Mouse (Mus musculus) MEL (cell line): ENCODE results near the gene Dct.

ENCODE experiments used
- CTCF ChIP-seq, 3 experiments: IDR thresholded peaks in 2 of 3; conservative IDR thresholded peaks in 1 of 3; 2 replicates each; pipeline ENCODE4 v1.5.1; 2011 to 2012; ENCODE audit warnings: low read length in 3 of 3, low read depth in 2 of 3, mild to moderate bottlenecking in 2 of 3, improper control_type of control experiment in 1 of 3, inconsistent platforms in 1 of 3, mixed read lengths in 1 of 3, moderate library complexity in 1 of 3; ENCODE audit not compliant: control insufficient read depth in 1 of 3, insufficient read depth in 1 of 3, poor library complexity in 1 of 3, severe bottlenecking in 1 of 3
- GATA1 ChIP-seq: IDR thresholded peaks from 2 replicates; pipeline ENCODE4 v1.6.1; 2011; ENCODE audit warnings: low read depth, low read length, improper control_type of control experiment
- MAX ChIP-seq: IDR thresholded peaks from 2 replicates; pipeline ENCODE4 v1.6.1; 2011; ENCODE audit warnings: low read length, improper control_type of control experiment
- POLR2A ChIP-seq, 2 experiments: IDR thresholded peaks; 2 replicates each; pipeline ENCODE4 v1.6.1; 2011 to 2012; ENCODE audit warnings: low read length in 2 of 2, mild to moderate bottlenecking in 2 of 2, control low read depth in 1 of 2, improper control_type of control experiment in 1 of 2, low read depth in 1 of 2, moderate library complexity in 1 of 2; ENCODE audit not compliant: control insufficient read depth in 1 of 2, insufficient read depth in 1 of 2, poor library complexity in 1 of 2
- USF2 ChIP-seq, 2 experiments: IDR thresholded peaks; 2 replicates each; pipeline ENCODE4 v1.6.1; 2011 to 2012; ENCODE audit warnings: improper control_type of control experiment in 2 of 2, low read length in 2 of 2, borderline replicate concordance in 1 of 2, inconsistent platforms in 1 of 2, low read depth in 1 of 2, mild to moderate bottlenecking in 1 of 2; ENCODE audit not compliant: insufficient read depth in 1 of 2
- ZMIZ1 ChIP-seq: IDR thresholded peaks from 2 replicates; pipeline ENCODE4 v1.6.1; 2012; ENCODE audit warnings: low read depth, mild to moderate bottlenecking, inconsistent platforms, low read length, improper control_type of control experiment, moderate library complexity
- ZNF384 ChIP-seq: IDR thresholded peaks from 2 replicates; pipeline ENCODE4 v1.6.1; 2012; ENCODE audit warnings: low read depth, mild to moderate bottlenecking, inconsistent platforms, low read length, improper control_type of control experiment

DNA sequence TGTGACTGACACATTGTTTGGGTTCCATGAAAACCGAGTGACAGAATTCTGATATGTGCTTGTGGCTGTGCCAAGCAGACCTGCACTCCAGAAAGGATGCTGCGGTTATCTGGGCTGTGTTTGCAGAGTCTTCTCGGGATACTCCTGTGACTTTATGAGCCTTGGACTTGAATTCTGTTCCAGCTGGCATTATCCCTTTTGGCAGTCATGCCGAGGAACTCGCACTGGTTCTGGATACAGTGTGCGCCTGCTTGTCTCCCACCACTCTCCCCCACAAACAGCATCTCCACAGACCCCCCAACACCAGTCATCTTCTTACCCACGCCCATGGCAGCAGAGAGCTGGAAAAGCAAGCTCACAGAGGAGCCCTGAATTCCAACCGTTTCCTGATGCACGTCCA is 42.5 kb downstream of the Dct start:
- TF ChIP-seq USF2 (IDR thresholded peaks at IDR 0.05; ENCODE audit: borderline replicate concordance in 1 of 2, insufficient read depth in 1 of 2, low read depth in 1 of 2, low read length in 2 of 2), result no peak
- no peak for TF ChIP-seq POLR2A (IDR thresholded peaks at IDR 0.05; ENCODE audit: control insufficient read depth in 1 of 2, insufficient read depth in 1 of 2, low read depth in 1 of 2, low read length in 2 of 2, poor library complexity in 1 of 2)
- no peak for TF ChIP-seq GATA1
- TF ChIP-seq CTCF (IDR thresholded peaks at IDR 0.05 in 2 of 3, conservative IDR thresholded peaks at IDR 0.05 in 1 of 3; ENCODE audit: control insufficient read depth in 1 of 3, insufficient read depth in 1 of 3, low read depth in 2 of 3, low read length in 3 of 3, poor library complexity in 1 of 3, severe bottlenecking in 1 of 3), result no peak
- no peak for TF ChIP-seq MAX
- TF ChIP-seq ZMIZ1, result no peak
- no peak for TF ChIP-seq ZNF384
